Mouse (Mus musculus) embryonic fibroblast, embryonic 13.5 days (primary cell): ENCODE results near the gene Tcf3.

Experiments used
- CTCF ChIP-seq: IDR thresholded peaks from 2 replicates; pipeline ENCODE4 v1.5.1; 2011; ENCODE audit warnings: mild to moderate bottlenecking, control low read depth, low read length, moderate library complexity, borderline replicate concordance; ENCODE audit not compliant: insufficient read depth
- POLR2A ChIP-seq: IDR thresholded peaks from 2 replicates; pipeline ENCODE4 v1.6.1; 2011; ENCODE audit warnings: low read depth, mild to moderate bottlenecking, control low read depth, low read length, moderate library complexity

- TF ChIP-seq POLR2A (no peak), CTCF (no peak)
These were observed 50.0 kb downstream of the Tcf3 start for GRCm38 (mm10) chr10:80383431-80383830.
